Mouse (Mus musculus): ENCODE measurements at regions not wholly inside any gene's neighbourhood (a gene's known extent, or its start where the extent isn't known, plus 50 kb on each side); places are given as distances from the start of the nearest gene placed in this dataset.

DNA sequence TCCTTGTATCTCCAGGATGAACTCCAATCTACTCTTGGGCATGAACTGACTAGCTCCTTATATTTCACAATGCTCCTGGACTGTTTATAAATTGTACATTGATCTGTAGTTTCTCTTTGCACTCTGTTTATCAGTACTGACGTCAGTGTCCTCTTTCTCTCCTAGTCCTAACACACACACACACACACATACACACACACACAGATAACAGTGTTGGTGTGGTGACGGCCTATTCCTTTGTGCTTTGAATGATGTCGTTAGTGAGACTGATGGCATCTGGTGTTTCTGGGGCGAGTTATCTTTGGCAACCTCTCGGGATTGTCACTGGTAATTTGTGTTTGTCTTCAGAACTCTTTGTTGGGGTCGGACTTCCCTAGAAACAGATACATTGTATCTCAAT is 50.0 kb upstream of the Rbms1 start:
- TF ChIP-seq EP300 (IDR thresholded peaks at IDR 0.05; ENCODE audit: insufficient read depth, low read depth, low read length) = no peak
- TF ChIP-seq CTCF (IDR thresholded peaks at IDR 0.05; ENCODE audit: low read depth, low read length) = no peak
- no peak for TF ChIP-seq POLR2A (IDR thresholded peaks at IDR 0.05; ENCODE audit: insufficient read depth, low read length)

Measured in ES-Bruce4 (cell line).